Mouse (Mus musculus) hindbrain, embryonic 11.5 days (tissue): ENCODE measurements around the gene Nox1. TPM values are rescaled to one million over a fixed set of nuclear protein-coding genes. Genes with fewer than 3 reads are reported as not detected.

Experiments
- ATAC-seq: fragments of 200-750 bp; cut with Nextera tagmentation; 2 replicates; pipeline ENCODE4 v1.8.0; 2017; ENCODE audit warnings: mild to moderate bottlenecking, moderate TSS enrichment, moderate library complexity; ENCODE audit not compliant: low FRiP score
- DNase-seq: peaks from one replicate; pipeline ENCODE4 v3.0.0-alpha.2; 2015; ENCODE audit warnings: low spot score
- H3K27ac ChIP-seq: fragments of 300-500 bp; sonication (generic); 2 replicates; pipeline ENCODE4 v1.5.1; 2014; ENCODE audit warnings: mild to moderate bottlenecking, low read depth, low read length
- H3K27me3 ChIP-seq: fragments of 300-500 bp; sonication (generic); 2 replicates; pipeline ENCODE4 v1.6.1; 2014; ENCODE audit warnings: mild to moderate bottlenecking, low read length, moderate library complexity, mixed read lengths; ENCODE audit not compliant: control insufficient read depth, insufficient read depth
- H3K36me3 ChIP-seq: fragments of 300-500 bp; sonication (generic); 2 replicates; pipeline ENCODE4 v1.6.1; 2014; ENCODE audit warnings: mild to moderate bottlenecking, low read length, moderate library complexity, mixed read lengths; ENCODE audit not compliant: control insufficient read depth, insufficient read depth
- H3K4me1 ChIP-seq: fragments of 300-500 bp; sonication (generic); replicated peaks from 2 replicates; pipeline ENCODE4 v1.6.1; 2014; ENCODE audit warnings: low read length, mixed read lengths; ENCODE audit not compliant: control insufficient read depth, insufficient read depth
- H3K4me2 ChIP-seq: fragments of 300-500 bp; sonication (generic); replicated peaks from 2 replicates; pipeline ENCODE4 v1.6.1; 2014; ENCODE audit warnings: mild to moderate bottlenecking, low read depth, low read length
- H3K4me3 ChIP-seq: fragments of 300-500 bp; sonication (generic); 2 replicates; pipeline ENCODE4 v1.5.1; 2014; ENCODE audit warnings: low read depth, low read length
- H3K9ac ChIP-seq: fragments of 300-500 bp; sonication (generic); 2 replicates; pipeline ENCODE4 v1.6.1; 2014; ENCODE audit warnings: low read depth, low read length
- H3K9me3 ChIP-seq: fragments of 300-500 bp; sonication (generic); 2 replicates; pipeline ENCODE4 v1.6.1; 2016; ENCODE audit warnings: low read length; ENCODE audit not compliant: control insufficient read depth
- WGBS: fragments of 180-500 bp; shearing (Covaris S2); extraction: QIAGEN DNeasy Blood & Tissue Kit; methylation state at CpG from one replicate; pipeline ENCODE4 v1.1.7; 2014; 5-methylcytosine and 5-hydroxymethylcytosine counted together
- polyA plus RNA-seq: library from polyadenylated mRNA; unstranded; fragments of >200 nt; fragmentation: Nextera tagmentation; extraction: Ambion mirVana; gene quantifications from 2 replicates; pipeline ENCODE4 v1.2.1, GENCODE M21; 2014

Gene Nox1
- polyA plus RNA-seq, 1 experiment from 2014 or later = not detected

- Histone ChIP-seq H3K4me1 (no peaks in the 10 kb centered on the region), H3K27ac (no peak overlapping the region), H3K4me2 (no peak overlapping the region), H3K9me3 (no peaks in the 10 kb centered on the region), H3K9ac (no peak overlapping the region), H3K36me3 (no peaks in the 10 kb centered on the region), H3K4me3 (no peak overlapping the region), H3K27me3 (0 out of 2 replicates have a peak, but pooled peaks cover 4% of the 10 kb centered on the region)
- DNase-seq (no peak), ATAC-seq (no peak)
- WGBS = 43% methylated on average over 7 of the region's 7 CpGs
These were observed 63.6 kb downstream of the Nox1 start for GRCm38 (mm10) chrX:134158151-134158550.

- no peak overlapping the region for H3K27ac ChIP-seq
- DNase-seq (no peak), ATAC-seq (no peak)
- H3K36me3 ChIP-seq = no peaks in the 10 kb centered on the region
- no peak overlapping the region for H3K4me2 ChIP-seq
- H3K9me3 ChIP-seq = no peaks in the 10 kb centered on the region
- 86% methylated on average over 4 of the region's 4 CpGs for WGBS
- no peak overlapping the region for H3K9ac ChIP-seq
- H3K27me3 ChIP-seq = no peaks in the 10 kb centered on the region; the same call in 1 of the 2 replicates
- no peak overlapping the region for H3K4me3 ChIP-seq
- H3K4me1 ChIP-seq = no peaks in the 10 kb centered on the region
These were observed 79.8 kb downstream of the Nox1 start for GRCm38 (mm10) chrX:134141986-134142385.

- DNase-seq (no peak), ATAC-seq (no peak)
- no peaks in the 10 kb centered on the region; the same call in 1 of the 2 replicates for H3K27me3 ChIP-seq
- no peaks in the 10 kb centered on the region for H3K36me3 ChIP-seq
- no peak overlapping the region for H3K4me3 ChIP-seq
- H3K9ac ChIP-seq = no peak overlapping the region
- H3K4me2 ChIP-seq = no peak overlapping the region
- H3K9me3 ChIP-seq = no peaks in the 10 kb centered on the region
- 94% methylated on average over 1 of the region's 1 CpGs for WGBS
- H3K27ac ChIP-seq = no peak overlapping the region
- H3K4me1 ChIP-seq = no peaks in the 10 kb centered on the region
These were observed 80.2 kb downstream of the Nox1 start for GRCm38 (mm10) chrX:134141551-134141950.

GRCm38 (mm10) chrX:134140024-134140423 lies 81.7 kb downstream of the Nox1 start:
- Histone ChIP-seq H3K4me2 (no peak overlapping the region), H3K9ac (no peak overlapping the region), H3K4me1 (no peaks in the 10 kb centered on the region), H3K27me3 (no peaks in the 10 kb centered on the region; the same call in 1 of the 2 replicates), H3K36me3 (no peaks in the 10 kb centered on the region), H3K27ac (no peak overlapping the region), H3K9me3 (no peaks in the 10 kb centered on the region), H3K4me3 (no peak overlapping the region)
- WGBS = 91% methylated on average over 6 of the region's 6 CpGs
- DNase-seq (no peak), ATAC-seq (no peak)

GRCm38 (mm10) chrX:134133821-134134220 lies 87.9 kb downstream of the Nox1 start:
- Histone ChIP-seq H3K4me3 (no peak overlapping the region), H3K27ac (no peak overlapping the region), H3K27me3 (no peaks in the 10 kb centered on the region; the same call in 1 of the 2 replicates), H3K4me2 (no peak overlapping the region), H3K9ac (no peak overlapping the region), H3K9me3 (no peaks in the 10 kb centered on the region), H3K36me3 (no peaks in the 10 kb centered on the region), H3K4me1 (no peaks in the 10 kb centered on the region)
- ATAC-seq (no peak), DNase-seq (peak; percentile 6)
- WGBS = 37% methylated on average over 3 of the region's 3 CpGs

GRCm38 (mm10) chrX:134132295-134132694 lies 89.5 kb downstream of the Nox1 start:
- Histone ChIP-seq H3K4me2 (no peak overlapping the region), H3K9ac (no peak overlapping the region), H3K4me3 (no peak overlapping the region), H3K36me3 (no peaks in the 10 kb centered on the region), H3K4me1 (no peaks in the 10 kb centered on the region), H3K9me3 (no peaks in the 10 kb centered on the region), H3K27me3 (no peaks in the 10 kb centered on the region; the same call in 1 of the 2 replicates), H3K27ac (no peak overlapping the region)
- ATAC-seq (no peak), DNase-seq (peak; percentile 19)
- WGBS = 26% methylated on average over 5 of the region's 5 CpGs

- H3K4me2 ChIP-seq = no peak overlapping the region
- no peak overlapping the region for H3K27ac ChIP-seq
- H3K9ac ChIP-seq = no peak overlapping the region
- 91% methylated on average over 3 of the region's 3 CpGs for WGBS
- DNase-seq = no peak
- H3K4me1 ChIP-seq = no peaks in the 10 kb centered on the region
- H3K4me3 ChIP-seq = no peak overlapping the region
- no peaks in the 10 kb centered on the region; the same call in 1 of the 2 replicates for H3K27me3 ChIP-seq
- no peak for ATAC-seq
- no peaks in the 10 kb centered on the region for H3K36me3 ChIP-seq
- H3K9me3 ChIP-seq = no peaks in the 10 kb centered on the region
These were observed 93.2 kb downstream of the Nox1 start for GRCm38 (mm10) chrX:134128549-134128948.

- Histone ChIP-seq H3K4me1 (no peaks in the 10 kb centered on the region), H3K27ac (no peak overlapping the region), H3K4me3 (no peak overlapping the region), H3K27me3 (no peaks in the 10 kb centered on the region), H3K9ac (no peak overlapping the region), H3K36me3 (no peaks in the 10 kb centered on the region), H3K9me3 (no peaks in the 10 kb centered on the region), H3K4me2 (no peak overlapping the region)
- no peak for ATAC-seq
- 77% methylated on average over 3 of the region's 3 CpGs for WGBS
- DNase-seq = no peak
These were observed 105.3 kb downstream of the Nox1 start for GRCm38 (mm10) chrX:134116417-134116816.

GRCm38 (mm10) chrX:134111767-134112166 lies 110.0 kb downstream of the Nox1 start:
- Histone ChIP-seq H3K27ac (no peak overlapping the region), H3K27me3 (no peaks in the 10 kb centered on the region), H3K9me3 (no peaks in the 10 kb centered on the region), H3K4me2 (no peak overlapping the region), H3K4me3 (no peak overlapping the region), H3K9ac (no peak overlapping the region), H3K36me3 (no peaks in the 10 kb centered on the region), H3K4me1 (no peaks in the 10 kb centered on the region)
- no peak for ATAC-seq
- DNase-seq = no peak
- 84% methylated on average over 3 of the region's 3 CpGs for WGBS
